Mouse (Mus musculus) cerebellum, adult 9-10 months (tissue): ENCODE data around the gene Inpp5f.
"Not testable (repeated sequence)": the region's sequence is repeated elsewhere in the genome, so short reads cannot be mapped to it uniquely, and the experiment has no call there.

Experiments
- DNase-seq: peaks from one replicate; pipeline ENCODE4 v3.0.0; 2022

The Inpp5f gene

DNA sequence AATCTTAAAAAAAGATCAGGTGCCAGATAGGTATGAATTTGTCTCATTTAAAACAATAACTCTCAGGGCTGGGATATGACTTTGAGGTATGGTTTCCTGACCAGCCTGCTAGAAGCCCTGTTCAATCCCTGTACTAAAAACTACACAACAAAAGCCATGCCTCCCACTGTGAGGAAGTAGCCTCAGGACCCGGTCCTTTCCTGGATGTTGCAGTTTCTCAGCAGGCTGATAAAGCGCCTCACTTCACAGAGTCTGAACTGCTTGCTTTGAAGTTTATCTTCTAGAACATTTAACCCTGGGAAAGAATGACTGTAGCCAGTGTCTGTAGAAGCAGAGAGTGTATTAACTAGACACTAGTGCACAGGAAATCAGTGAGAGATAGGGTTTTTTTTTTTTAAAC lies 57.7 kb downstream of the Inpp5f start:
- DNase-seq, result no peak

DNA sequence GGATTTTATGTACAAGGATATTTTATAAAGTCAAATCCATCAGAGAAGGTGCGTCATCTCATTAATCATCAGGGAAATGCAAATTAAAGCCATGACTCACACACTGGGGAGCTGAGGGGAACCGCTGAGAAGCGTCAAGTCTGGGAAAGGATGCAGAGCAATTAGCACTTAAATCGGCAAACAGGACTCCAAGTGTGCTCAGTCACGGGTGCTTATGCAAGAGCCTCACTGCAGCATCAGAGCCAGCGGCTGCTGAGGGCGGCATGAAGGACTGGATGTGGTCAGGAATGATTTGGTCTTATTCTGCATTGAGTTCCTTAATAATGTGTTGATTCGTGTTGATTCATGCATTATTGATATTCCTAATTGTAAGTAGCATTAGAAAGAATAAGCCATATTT lies 60.8 kb downstream of the Inpp5f start:
- peak; percentile 83 for DNase-seq

DNA sequence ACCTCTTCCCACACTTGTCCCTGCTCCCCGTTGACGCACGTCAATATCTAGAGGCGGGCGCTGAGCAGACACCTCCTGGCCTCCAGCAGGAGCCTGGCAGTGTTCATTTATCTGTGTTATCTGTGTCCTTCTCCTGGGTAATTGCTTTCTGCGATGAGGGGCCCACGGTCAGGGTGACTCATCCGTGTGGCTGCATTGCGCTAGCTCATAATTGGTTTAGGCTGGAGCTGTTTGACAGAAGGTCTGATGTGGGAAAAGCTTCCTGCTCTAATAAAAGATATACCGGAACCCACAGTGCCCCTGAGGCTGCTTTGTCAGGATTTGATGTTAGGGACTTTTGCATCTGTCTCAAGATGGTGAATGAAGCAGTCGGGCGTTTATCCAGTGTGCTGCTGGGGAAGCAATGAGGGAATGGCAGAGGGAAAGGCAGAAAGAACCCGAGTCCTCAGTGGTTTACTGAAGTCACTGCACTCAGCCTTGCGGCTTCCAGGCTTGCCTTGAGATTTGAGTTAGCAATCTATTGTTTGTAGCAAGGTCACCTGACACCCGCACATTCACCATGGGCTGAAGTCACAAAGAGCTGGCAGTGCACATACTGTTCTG lies 61.4 kb downstream of the Inpp5f start:
- peak; percentile 82 for DNase-seq

DNA sequence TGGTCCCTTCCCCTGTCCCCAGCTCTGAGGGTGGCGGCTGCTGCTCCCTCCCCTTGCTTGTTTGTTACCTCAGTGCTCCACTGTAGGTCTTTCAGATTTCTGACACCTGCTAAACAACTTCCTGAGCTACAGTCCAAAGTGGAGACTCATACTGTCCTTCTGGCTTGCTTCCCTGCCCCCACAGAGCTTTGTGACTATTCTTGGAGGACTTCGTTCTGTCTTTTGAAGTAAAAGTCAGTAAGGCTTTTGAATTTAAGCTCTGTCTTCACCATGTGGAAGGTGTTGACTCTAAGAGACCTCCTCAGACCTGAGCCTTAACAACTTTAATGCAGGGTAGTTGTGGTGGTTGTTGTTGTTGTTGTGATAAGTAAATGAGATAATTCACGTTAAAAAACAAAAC lies 67.4 kb downstream of the Inpp5f start:
- no peak for DNase-seq

DNA sequence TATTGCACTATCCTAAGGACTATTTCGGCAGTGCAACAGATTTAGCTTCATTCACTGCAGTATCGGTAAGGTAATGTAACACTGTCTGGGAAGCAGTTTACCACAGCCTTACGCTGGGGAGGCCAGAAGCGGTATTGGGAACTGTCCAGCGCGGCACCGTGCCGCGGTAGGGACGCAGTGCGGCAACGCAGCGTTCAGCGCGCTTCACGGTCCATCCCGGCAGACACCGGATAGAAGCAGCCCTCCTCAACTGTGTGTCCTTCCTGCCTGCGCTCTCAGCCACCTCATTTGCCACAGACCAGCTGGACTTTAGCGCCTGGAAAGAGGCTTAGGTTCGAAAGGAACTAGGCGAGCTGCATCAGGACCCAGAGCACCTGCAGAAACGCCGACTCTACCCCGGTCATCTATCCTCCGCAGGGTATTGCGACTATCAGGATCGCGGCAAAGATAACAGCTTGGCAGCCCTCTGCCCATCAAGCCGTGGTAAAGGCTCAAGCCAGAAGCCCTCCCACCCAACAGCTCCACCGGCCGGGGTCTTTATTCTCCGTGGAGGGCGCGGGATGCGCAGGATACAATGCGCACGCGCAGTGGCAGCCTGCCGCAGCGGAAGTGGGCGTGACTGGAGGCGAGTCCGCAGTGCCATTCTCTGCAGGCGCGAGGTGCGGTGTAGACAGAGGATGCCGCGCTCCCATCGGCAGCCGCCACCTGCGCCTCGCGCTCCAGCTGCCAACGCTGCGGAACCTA lies 76.9 kb downstream of the Inpp5f start:
- peak; percentile 90 for DNase-seq

DNA sequence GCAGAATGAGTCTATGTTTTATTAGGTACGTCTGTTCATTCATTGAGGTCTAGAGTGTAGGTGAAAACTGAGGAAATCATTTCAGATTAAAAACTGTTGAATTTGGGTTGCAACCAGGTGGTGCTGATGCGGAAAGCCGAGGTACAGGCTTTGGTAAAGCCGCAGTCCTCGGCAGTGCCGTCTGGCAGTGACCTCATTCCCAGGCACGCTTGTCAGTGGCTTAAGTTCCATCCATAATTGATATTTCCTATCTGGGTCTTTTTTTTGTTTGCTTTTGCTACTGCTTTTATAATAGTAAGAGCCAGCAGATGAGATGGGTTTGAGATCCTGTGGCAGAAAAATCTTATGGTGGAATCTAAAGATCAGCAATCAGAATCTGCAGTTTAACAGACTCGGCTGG lies 78.2 kb downstream of the Inpp5f start:
- DNase-seq, result peak; percentile 60

DNA sequence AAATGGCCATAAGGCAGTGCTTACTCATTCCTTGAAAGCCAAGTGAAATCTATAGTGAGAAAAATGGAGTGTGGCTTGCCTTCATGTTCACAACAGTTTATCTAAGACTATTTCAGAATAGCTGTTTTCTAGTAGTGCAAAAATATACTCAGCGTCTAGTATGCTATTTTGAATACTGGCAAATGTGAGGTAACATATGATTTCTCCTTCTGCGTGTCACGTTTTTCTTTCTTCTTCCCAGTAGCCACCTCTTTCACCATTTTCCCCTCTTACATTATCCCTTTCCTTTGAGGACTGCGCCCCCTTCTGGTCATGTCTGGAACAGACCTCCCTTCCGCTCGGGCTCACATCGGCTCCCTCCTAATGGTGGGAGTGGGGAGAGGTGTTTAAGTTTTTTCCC lies 78.9 kb downstream of the Inpp5f start:
- DNase-seq, result peak; percentile 96

DNA sequence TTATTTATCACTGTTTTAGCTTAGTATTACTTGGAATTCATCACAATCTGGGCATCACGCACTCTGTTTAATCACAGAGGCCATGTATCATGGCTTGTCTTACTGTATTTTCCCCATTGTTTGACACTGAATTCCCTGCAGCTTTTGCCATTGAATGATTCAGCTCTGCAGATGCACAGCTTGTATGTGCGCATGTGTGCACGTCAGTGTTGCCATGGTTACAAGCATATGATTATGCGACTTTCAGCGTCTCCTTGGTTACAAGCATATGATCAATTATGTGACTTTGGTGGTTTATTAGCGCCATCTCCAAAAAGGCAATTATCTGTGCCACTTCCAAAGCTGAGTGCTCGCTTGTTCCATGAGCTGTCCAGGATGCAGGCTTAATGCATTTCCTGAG lies 79.7 kb downstream of the Inpp5f start:
- DNase-seq, result peak; percentile 68

DNA sequence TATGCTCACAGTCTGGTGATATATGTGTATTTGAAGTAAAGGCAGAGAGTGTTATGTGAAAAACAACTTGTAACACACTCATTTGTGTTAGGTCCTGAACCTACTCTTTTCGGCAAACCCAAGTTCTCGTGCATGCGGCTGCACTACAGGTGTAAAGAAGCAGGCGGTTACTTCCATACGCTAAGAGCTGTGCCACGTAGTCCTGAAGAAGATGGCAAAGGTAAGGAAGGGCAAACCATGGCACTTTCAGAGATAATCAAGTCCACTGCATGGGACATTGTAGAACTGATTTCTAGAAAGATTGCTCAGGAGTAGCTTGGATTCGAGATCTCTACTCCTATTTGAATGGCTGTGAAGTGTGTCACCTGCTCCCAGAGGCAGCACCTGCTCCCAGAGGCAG lies 81.0 kb downstream of the Inpp5f start:
- DNase-seq, result no peak

DNA sequence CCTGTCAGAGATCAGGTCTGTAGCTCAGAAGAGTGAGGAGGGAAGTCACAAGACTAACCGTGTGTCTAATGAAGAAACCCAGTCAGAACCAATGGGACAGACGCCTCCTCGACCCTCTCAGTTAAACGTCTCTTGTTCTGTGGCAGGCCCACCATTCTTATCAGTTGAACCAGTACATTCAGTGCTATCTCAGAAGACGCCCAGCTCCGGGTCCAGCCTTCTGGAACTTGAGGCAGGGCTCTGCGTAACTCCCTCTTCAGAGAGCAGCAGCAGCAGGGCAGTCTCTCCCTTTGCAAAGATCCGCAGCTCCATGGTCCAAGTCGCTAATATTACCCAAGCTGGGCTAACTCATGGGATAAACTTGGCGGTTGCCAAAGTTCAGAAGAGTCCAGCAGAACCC lies 83.7 kb downstream of the Inpp5f start:
- no peak for DNase-seq

DNA sequence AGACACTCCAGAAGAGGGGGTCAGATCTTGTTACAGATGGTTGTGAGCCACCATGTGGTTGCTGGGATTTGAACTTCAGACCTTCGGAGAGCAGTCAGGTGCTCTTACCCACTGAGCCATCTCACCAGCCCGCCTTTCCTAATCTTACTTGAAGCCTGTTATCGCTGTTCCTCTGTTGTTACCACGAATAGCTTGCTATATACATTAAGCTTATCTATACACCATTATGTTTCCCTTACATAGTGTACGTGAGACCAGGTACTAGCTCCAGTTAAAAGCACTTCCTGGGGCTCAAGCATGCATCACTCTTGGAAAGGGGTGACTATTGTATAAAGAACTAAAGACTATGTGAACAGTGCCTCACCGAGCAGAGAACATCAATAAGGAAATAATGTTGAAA lies 88.8 kb downstream of the Inpp5f start:
- DNase-seq, result not testable (repeated sequence)

DNA sequence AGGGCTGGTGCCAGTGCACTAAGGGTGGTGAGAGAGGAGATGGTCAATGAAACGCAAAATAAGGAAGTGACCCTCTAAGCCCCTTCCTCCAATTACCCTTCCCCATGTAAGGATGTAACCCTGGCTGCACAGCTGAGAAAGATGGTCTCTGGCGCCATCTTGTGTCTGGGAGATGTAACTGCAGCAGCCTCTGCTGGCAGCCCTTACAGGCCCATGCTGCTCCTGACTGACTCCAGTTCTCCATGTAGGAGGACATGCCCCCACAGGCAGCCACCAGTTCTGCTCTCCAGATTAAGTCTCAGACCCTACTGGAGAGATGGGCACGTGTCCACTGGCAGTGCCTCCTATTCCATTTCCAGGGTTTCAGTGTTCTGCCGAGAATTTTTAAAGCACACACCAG lies 94.6 kb downstream of the Inpp5f start:
- peak; percentile 78 for DNase-seq

DNA sequence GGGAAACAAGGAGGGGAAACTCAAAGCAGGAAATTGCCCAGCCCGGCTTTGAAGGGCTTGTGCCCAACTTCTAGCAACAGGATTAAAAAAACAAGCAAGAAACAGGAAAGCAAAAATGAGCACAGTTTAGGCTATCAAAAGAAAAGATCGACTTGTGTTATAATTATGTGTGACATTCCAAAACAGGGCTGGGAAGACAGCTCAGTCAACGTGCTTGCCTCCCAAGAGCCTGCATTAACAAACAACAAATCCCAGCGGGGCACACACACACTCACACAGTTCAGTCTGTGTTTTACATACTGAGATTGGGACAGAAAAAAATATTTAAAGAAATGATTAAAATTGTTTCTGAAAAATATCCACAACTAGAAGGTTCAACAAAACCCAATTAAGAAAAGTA lies 106.9 kb downstream of the Inpp5f start:
- no peak for DNase-seq

DNA sequence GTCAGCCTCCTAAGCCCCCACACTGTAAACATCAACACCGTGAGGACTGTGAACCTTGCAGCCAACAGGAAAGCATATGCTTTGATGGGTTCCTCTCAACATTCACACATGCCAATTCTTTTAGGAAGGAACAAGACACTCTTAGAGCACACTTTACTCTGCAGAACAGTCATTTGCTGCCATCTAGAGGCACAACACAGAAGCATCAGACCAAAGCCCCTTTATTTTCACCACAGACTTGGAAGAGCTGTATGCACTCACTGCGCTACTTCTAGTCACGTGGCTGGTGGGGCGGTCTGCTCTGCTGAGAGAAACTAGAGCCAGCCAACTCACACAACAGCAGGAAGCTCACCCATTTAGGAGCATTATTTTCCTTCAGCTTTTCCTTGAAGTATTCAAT lies 113.6 kb downstream of the Inpp5f start:
- peak; percentile 81 for DNase-seq

DNA sequence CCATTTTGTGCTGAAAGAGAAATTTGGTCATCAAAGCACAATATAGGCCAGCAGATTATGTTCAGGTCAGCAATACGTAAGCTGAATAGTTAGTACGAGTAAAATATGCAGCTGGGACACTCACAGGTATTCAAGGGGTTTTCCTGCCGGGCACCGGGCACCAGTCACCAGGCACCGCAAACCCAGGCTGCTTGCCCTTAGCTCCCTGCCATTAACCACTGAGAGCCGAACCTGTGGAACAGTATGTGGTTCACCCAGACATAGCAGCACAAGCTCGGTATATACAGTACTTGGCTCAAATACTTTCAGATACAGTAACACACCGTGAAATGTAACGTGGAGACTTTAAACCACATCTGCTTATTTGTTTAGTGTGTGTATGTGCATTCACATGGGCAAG lies 114.1 kb downstream of the Inpp5f start:
- no peak for DNase-seq

DNA sequence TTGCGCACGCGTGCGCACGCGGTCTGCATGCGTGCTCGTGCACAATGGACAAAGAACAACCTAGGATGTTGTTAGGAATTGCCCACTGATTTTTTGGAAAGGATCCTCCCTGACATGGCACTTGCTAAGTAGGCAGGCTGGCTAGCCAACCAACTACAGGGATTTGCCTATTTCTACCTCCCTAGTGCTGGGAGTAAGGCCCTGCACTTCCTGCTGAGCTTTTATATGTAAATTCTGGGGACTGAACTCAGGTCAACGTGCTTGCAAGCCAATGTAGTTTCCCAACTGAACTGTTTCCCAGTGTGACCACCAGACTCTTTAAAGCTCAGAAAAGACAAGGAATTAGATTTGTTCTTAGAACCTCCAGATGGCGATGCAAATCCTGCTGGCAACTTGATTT lies 115.9 kb downstream of the Inpp5f start:
- no peak for DNase-seq

DNA sequence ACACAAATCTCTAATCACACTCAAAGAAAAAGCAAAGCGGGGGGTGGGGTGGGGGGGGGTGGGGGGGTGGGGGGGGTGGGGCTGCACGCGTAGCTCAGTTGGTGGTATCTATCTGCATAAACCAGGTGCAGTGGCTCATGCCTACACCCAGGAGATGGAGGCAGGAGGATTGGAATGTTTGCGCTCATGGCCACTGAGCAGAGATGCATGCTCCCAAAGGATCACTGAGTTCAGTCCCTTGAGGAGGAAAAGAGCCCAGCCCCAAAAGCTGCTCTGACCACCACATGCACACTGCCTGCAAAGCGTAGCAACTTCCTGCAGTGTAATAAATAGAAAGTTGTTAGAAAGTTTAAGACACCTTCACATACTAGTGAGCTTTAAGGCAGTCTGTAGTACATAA lies 116.6 kb downstream of the Inpp5f start:
- no peak for DNase-seq

DNA sequence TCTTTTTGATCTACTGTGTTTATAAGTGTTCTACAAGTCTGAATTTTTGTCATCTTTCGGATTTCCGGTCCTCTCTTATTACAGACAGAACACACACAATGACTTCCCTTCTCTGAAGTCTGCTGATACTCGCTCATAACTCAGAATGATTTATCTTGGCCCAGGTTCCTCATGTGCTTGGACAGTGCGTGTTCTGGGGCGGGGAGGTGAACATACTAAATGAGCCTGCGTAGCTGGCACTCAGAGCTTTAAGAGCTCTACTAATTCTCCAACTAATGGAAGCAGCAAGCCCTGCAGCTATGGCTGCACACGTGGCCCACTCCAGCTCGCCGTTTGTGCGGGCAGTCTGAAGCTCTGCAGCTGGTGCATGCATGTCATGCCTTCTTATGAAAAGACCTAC lies 117.6 kb downstream of the Inpp5f start:
- DNase-seq, result no peak

DNA sequence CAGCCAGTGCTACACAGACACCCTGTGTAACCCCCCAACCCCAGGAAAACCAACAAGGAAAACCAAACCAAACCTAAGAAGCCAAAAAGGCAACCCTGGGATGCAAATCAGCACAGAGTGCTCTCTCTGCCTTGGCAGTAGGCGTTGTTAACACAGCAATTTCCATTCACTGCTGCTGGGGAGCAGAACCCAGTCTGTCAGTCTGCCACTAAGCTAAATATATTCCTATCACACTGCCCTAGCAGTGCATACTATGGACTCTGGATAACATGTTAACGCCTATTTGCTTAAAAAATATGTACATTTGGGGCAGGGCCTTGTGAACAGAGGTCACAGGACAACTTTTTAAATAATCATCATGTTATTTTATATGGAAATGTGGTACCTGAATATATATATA lies 120.5 kb downstream of the Inpp5f start:
- DNase-seq, result no peak

DNA sequence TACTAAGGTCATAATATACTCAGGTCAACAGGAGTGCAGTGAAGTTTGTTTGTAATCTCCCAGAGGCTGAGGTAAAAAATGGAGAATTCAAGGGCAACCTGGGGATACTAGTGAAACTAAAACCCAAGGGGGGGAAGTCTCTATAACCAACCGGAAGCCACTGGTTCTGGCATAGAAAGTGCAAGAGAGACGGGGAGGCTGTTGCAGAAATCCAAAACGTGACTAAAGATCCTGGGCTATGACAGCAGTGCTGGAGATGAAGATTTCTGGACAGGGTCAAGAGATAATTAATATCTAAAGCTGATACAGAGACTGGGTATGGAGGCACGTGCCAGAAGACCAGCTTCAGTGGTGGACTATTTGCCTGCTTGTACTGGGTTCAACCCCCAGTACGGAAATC lies 126.9 kb downstream of the Inpp5f start:
- DNase-seq, result no peak

DNA sequence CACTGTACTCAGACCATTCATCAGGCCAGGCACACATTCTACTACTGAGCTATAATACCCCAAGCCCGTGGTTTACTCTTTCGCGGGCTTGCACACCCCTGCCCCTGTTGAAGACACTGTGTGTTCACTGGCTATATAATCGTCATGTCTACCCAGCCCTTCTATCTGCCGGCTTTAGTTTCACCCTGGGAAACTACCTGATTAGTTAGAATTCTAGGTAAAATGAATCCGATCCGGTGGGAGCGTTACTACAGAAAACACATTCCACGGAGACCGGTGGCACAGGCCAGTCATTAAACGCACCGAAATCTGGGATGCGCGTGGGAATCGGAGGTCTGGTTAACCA lies 128.0 kb downstream of the Inpp5f start:
- DNase-seq, result no peak

DNA sequence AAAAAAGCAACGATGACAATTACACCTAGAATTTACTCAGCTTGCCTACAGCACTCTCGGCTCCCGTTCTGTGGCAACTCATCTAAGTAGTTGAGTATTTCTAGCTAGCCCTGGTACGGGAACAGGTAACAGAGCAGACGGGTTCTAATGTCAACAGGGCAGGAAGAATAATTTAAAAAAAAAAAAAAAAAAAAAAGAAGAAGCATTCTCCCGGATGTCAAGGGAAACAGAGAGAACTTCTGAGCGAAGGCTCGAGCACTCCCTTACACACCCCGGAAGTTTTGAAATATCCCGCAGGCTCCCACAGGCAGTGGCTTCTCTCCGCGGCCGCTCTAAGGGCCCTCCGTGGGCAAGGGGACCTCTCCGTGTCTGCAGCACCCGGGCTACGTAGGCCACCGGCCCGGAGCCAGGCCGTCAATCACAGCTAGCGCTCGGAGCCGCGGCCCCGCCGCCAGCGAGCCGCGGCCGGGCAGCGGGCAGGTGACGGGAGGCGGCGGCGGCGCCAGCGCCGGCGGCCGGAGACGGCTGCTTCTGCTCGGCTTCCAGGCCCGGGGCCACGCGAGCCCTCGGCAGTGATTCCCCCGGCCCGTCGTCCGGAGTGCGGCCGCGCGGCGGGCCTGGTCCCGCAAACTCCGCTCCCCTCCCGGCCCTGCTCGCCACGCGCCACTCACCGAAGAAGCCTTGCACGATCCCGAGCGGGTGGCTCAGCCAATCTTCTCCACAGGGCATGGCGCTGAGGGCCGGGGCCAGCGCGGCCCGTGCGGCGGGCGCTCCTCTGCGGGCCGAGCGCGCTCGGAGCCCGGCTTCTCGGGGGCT lies 128.5 kb downstream of the Inpp5f start:
- peak; percentile 42 for DNase-seq

DNA sequence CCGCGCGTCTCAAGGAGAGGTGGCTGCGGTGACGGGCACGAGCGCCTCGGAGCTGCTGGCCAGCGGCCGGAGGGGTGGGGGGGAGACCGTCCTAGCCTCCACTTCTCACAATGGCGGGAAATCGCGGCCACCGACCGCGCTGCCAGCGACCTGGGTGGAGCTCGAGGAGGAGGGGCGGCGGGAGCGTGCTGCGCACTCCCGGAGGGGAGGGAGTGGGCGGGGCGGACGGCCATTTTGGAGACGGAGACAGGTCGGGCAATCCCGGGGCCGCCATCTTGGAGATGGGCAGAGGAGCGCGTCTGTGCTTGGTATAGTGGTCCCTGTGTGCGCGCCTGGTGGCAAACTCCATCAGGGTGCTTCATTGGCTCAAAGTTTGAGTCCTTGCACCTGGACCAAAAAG lies 129.2 kb downstream of the Inpp5f start, which contains the start of gene Mcmbp:
Gene Mcmbp, minus strand, starts transcription at position 162 of the 400 bp plus-strand sequence.
- DNase-seq, result peak; percentile 94

DNA sequence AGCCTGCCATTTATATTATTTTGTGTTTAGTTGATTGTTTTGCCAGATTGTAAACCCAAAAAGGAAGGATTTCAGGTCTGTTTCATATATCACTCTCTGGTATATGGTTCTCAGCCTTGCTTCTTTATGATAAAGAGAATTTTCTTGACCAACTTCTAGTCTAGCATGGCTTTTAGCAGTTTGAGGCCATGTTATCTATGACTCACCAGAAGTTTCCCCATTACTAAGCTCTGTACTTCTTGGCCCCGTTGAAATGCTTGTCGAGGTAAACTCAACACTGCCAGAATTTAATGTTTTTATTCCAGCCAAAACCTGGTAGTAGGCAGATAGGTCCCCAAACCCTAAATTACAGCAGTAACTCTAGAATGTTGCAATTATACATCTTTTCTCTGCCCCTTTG lies 132.8 kb downstream of the Inpp5f start:
- peak; percentile 47 for DNase-seq
